Comparison of ENCODE assay signal across 8 mouse cellular contexts in the genomic region with DNA sequence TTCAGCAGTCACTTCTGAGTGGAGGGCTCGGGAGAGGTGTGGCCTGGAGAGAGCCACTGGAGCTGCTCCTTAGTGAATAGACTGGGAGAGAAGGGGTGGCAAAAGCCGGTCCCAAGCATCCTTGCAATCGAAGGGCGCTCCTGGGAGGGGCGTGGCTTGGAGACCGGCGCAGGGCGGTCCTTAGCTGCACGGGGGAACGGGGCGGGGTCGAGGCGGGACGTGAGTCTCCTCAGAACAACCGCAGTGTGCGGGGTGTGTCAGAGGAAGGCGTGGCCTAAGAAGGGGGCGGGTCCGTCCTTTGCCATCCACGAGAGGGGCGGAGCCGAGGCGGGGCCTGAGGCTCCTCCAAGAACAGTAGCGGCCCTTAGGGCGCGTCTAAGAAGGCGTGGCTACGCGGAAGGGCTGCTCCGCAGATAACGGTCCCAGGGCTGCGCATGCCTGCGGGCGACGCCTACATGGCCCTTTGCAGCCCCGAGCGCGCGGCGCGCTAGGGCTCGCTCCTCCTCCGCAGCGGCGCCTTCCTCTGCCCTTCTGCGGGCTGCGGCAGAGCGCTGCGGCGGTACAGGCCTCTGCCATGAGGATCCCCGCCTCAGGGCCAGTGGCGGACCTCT. TPM values are rescaled to one million over a fixed set of nuclear protein-coding genes. Genes with fewer than 3 reads are reported as not detected.
DNase-seq lines count a peak whose midpoint lies in the region; ATAC-seq and TF ChIP-seq lines count a peak whose summit lies in the region.

No protein-coding gene starts in this region.

- intact Hi-C loops in heart, postnatal 36 days (cut with DNase I) = loop anchor here (1.0 to 10.0 kb wide), 2 partner anchors 33 to 272 kb away; no protein-coding TSS in a partner anchor

- in situ Hi-C loops in ES-E14 (cut with MboI; ENCODE audit: low sequenced_read_pairs in 2 of 2, unreplicated experiment in 2 of 2) = no loop called here

- under 1% methylated on average over 50 of the region's 52 CpGs for WGBS in forebrain, embryonic 16.5 days
- WGBS in lung, embryonic 14.5 days = under 1% methylated on average over 52 of the region's 52 CpGs

- H3K27me3 ChIP-seq in forebrain, embryonic 16.5 days (replicated peaks; ENCODE audit: control insufficient read depth, insufficient read depth, low read length) = no peaks in the 10 kb centered on the region
- H3K27me3 ChIP-seq in lung, embryonic 14.5 days (ENCODE audit: insufficient read depth, low read length) = 0 out of 2 replicates have a peak, but pooled peaks cover 3% of the 10 kb centered on the region

- H3K4me2 ChIP-seq in forebrain, embryonic 16.5 days (ENCODE audit: low read length) = peak overlapping the region; percentile 69
- peak overlapping the region; percentile 79 for H3K4me2 ChIP-seq in lung, embryonic 14.5 days

- H3K9me3 ChIP-seq in ES-E14 (ENCODE audit: control insufficient read depth, insufficient read depth, low read depth, low read length) = no peaks in the 10 kb centered on the region
- no peaks in the 10 kb centered on the region for H3K9me3 ChIP-seq in forebrain, embryonic 16.5 days (ENCODE audit: control insufficient read depth, low read length)
- no peaks in the 10 kb centered on the region for H3K9me3 ChIP-seq in lung, embryonic 14.5 days (ENCODE audit: low read depth, low read length)

- H3K4me1 ChIP-seq in ES-E14 (ENCODE audit: control insufficient read depth in 2 of 2, insufficient read depth in 2 of 2, low read length in 2 of 2, poor library complexity in 1 of 2) = no peaks in the 10 kb centered on the region
- H3K4me1 ChIP-seq in forebrain, embryonic 16.5 days (replicated peaks; ENCODE audit: control insufficient read depth, insufficient read depth, low read length) = peaks cover 25% of the 10 kb centered on the region
- peaks cover 3% of the 10 kb centered on the region; the same call in 1 of the 2 replicates for H3K4me1 ChIP-seq in lung, embryonic 14.5 days (ENCODE audit: insufficient read depth)

- no peak for TF ChIP-seq CTCF in layer of hippocampus, adult 2 months (conservative IDR thresholded peaks at IDR 0.05)
- TF ChIP-seq CTCF in lung, embryonic 14.5 days (IDR thresholded peaks at IDR 0.05; ENCODE audit: low read depth) = no peak

- ATAC-seq in forebrain, embryonic 16.5 days = peak; percentile 99
- peak; percentile 99 for ATAC-seq in lung, embryonic 14.5 days (ENCODE audit: insufficient read depth)

- peak; percentile 99 for DNase-seq in ES-E14 (ENCODE audit: low read depth, low spot score)
- DNase-seq in cerebellum, adult 11-12 months = peak; percentile 100
- peak; percentile 99 for DNase-seq in heart, postnatal 36 days
- DNase-seq in layer of hippocampus, adult 2 months (ENCODE audit: low spot score in 2 of 2) = peak; percentile 97 to 99
- peak; percentile 100 for DNase-seq in lung, embryonic 14.5 days
- peak; percentile 99 for DNase-seq in ovary, adult 18-20 months (ENCODE audit: low spot score)
- peak; percentile 100 for DNase-seq in thymus, postnatal 0 days (ENCODE audit: low spot score)

- H3K36me3 ChIP-seq in ES-E14 (ENCODE audit: control insufficient read depth, insufficient read depth, low read length, poor library complexity, severe bottlenecking) = no peaks in the 10 kb centered on the region; the same call in 1 of the 2 replicates
- peaks cover 2% of the 10 kb centered on the region; the same call in 1 of the 2 replicates for H3K36me3 ChIP-seq in forebrain, embryonic 16.5 days (ENCODE audit: control insufficient read depth, insufficient read depth)
- no peaks in the 10 kb centered on the region for H3K36me3 ChIP-seq in lung, embryonic 14.5 days (ENCODE audit: insufficient read depth)

- peak overlapping the region; percentile 84 to 85 for H3K4me3 ChIP-seq in ES-E14 (ENCODE audit: insufficient read depth in 1 of 2, low read depth in 1 of 2, low read length in 2 of 2, poor library complexity in 1 of 2, severe bottlenecking in 1 of 2)
- H3K4me3 ChIP-seq in forebrain, embryonic 16.5 days (replicated peaks; ENCODE audit: low read length) = peak overlapping the region; percentile 95
- peak overlapping the region; percentile 97 for H3K4me3 ChIP-seq in layer of hippocampus, adult 2 months
- H3K4me3 ChIP-seq in lung, embryonic 14.5 days (ENCODE audit: low read depth, low read length) = peak overlapping the region; percentile 79

- no peak overlapping the region for H3K27ac ChIP-seq in ES-E14 (ENCODE audit: insufficient read depth, low read depth, low read length, poor library complexity, severe bottlenecking)
- peak overlapping the region; percentile 93 for H3K27ac ChIP-seq in forebrain, embryonic 16.5 days (ENCODE audit: low read length)
- peak overlapping the region; percentile 95 for H3K27ac ChIP-seq in layer of hippocampus, adult 2 months
- peak overlapping the region; percentile 88 for H3K27ac ChIP-seq in lung, embryonic 14.5 days (ENCODE audit: low read depth)

- peak overlapping the region; percentile 84 for H3K9ac ChIP-seq in ES-E14 (ENCODE audit: insufficient read depth, low read depth, low read length, poor library complexity, severe bottlenecking)
- H3K9ac ChIP-seq in forebrain, embryonic 16.5 days (replicated peaks; ENCODE audit: low read depth, low read length) = peak overlapping the region; percentile 91
- peak overlapping the region; percentile 70 for H3K9ac ChIP-seq in lung, embryonic 14.5 days

TF ChIP-seq in ES-E14, 5 proteins besides CTCF, POLR2A, EP300 and RAD21:
- TF ChIP-seq MAFK (IDR thresholded peaks at IDR 0.05; ENCODE audit: insufficient read depth, low read depth, low read length) (no peak), CHD2 (IDR thresholded peaks at IDR 0.05; ENCODE audit: low read depth, low read length) (no peak), HCFC1 (IDR thresholded peaks at IDR 0.05; ENCODE audit: borderline replicate concordance, insufficient read depth, low read length) (peak; percentile 70; the same call in 1 of the 2 replicates), ZNF384 (IDR thresholded peaks at IDR 0.05; ENCODE audit: low read depth, low read length) (no peak), ZC3H11A (IDR thresholded peaks at IDR 0.05; ENCODE audit: borderline replicate concordance, low read depth, low read length) (no peak)

RNA-seq across cellular contexts. Expression of gene Sacs, which starts 34.4 kb away (rescaled TPM):
- 8.3 and 13.8 TPM in 2 replicates for total RNA-seq in ES-E14 (2012; rRNA removed)
- polyA plus RNA-seq in forebrain, embryonic 16.5 days (2015; fragmentation: Nextera tagmentation; extraction: Ambion mirVana) = 9.4 and 10.1 TPM in 2 replicates
- 10 to 100 TPM; 27.0 to 31.9 TPM for total RNA-seq in heart, postnatal 36 days (2021)
- total RNA-seq in layer of hippocampus, adult 2 months (2021) = 10 to 100 TPM; 54.8 to 62.1 TPM
- polyA plus RNA-seq in lung, embryonic 14.5 days (2014; fragmentation: Nextera tagmentation; extraction: Ambion mirVana) = 3.6 and 3.8 TPM in 2 replicates
- polyA plus RNA-seq in thymus, postnatal 0 days (2015; fragmentation: Nextera tagmentation; extraction: Ambion mirVana) = 2.4 TPM in 2 replicates
